Mouse (Mus musculus) spleen, postnatal 36 days (tissue): ENCODE results near the gene Mboat1.

Experiments used
- DNase-seq, 2 experiments: peaks; one replicate each; pipeline ENCODE4 v3.0.0; 2022; ENCODE audit warnings: low spot score in 2 of 2, mixed read lengths in 1 of 2

The Mboat1 gene

DNA sequence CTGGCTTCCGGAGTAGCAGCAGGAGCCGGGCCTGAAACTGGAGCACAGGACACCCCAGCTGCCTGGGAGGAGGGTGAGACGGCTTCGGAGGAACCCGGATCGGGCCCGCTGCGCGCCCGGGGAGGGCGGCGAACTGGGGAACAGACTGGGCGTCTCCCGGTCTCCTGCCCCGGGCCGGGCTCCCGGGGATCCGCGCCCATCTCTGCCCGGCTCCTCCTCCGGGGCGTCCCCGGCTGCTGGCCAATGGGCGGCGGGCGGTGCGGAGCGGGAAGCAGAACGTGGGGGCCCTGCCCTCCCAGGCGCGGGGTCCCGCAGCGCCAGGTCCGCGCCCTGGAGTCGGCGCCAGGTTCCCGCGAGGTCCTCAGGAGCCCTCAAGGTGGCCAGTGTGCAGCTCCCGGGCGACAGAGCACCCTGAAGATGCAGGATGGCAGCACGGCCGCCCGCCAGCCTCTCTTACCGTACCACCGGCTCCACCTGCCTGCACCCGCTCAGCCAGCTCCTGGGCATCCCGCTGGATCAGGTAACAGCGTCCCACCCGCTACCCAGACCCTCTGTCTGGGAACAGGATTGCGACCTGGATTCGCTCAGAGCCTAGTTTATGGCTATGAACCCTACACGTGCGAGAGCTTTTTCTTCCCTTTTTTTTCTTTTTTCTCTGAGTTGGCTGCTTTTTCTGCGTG is at the start of gene Mboat1:
Gene Mboat1 (plus strand): TSS at position 247 of the 680 bp plus-strand sequence.
- DNase-seq, result peak; percentile 40 to 45

DNA sequence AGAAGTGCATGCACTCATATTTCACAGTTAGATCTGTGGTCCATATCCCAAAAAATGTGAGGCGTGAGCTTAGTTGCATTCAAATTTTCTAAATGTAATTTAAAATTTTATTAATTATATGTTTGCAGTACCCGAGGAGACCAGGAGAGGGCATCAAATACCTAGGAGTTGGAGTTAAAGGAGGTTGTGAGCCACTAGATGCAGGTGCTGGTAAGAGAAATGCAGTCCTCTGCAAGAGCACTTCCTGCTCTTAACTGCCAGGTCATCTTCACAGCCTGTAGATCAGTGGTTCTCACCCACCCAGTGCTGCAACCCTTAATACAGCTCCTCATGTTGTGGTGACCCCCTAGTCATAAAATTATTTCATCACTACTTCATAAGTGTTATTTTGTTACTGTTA is 43.2 kb upstream of the Mboat1 start:
- no peak for DNase-seq

DNA sequence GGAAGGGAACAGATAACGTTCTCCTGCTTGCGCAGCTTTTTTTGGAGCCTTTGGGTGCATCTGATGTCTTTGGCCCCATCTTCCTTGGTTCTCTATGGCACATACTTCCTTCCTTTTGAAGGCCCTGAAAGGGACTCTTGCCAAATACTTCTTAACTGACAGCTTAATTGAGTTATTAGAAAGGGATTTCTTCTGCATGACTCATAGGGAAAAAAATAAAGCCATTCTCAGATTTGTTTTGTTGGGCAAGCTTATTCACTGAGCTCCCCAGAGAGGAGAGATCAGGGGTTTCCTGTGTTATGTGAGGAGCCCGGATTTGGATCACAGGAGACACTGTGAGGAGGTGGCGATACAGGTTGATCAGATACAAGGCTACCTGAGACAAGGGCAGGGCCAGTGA is 40.4 kb upstream of the Mboat1 start:
- no peak for DNase-seq

DNA sequence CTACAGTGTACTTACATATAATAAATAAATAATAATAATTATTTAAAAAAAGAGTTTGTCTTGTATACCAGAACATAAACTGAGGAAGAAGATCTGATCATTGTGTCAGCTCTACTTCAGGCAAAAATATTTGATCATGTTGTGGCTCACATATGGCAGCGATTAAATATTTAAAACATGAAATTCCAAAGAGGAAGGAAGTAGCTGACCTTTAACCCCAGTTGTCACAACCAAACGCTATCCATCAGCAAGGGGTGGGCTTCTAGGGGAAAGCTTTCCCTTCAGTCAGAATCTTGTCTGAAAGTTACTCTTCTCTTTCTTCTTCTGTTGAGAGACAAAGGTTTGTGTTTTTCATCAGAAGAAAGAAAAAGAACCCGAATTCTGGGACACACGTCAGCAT is 39.8 kb upstream of the Mboat1 start:
- DNase-seq, result no peak

DNA sequence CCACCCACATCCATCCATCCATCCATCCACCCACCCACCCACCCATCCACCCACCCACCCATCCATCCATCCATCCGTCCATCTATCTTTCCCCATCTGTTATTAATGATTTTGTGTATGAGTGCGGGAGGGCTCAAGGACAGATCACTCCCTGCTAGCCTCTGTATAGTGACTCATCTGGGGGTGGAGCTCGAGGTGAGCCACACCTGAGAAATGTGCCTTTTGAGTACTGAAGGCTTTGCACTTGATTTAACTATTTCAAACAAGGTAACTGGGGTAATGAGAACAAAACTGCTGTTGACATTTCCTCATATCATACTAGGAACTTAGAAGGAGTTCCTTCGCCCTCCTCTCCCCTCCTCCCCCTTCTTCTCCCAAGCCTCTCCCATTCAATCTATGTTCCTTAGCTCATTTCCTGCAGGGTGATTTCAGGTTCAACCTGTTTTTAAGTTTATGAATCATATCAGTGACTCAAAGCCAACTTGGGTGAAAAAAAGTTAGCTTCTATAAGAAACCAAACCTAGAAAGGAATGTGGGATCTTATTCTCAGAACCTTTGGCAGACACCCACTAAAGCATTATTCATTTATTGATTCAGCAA is 27.2 kb upstream of the Mboat1 start:
- no peak for DNase-seq

DNA sequence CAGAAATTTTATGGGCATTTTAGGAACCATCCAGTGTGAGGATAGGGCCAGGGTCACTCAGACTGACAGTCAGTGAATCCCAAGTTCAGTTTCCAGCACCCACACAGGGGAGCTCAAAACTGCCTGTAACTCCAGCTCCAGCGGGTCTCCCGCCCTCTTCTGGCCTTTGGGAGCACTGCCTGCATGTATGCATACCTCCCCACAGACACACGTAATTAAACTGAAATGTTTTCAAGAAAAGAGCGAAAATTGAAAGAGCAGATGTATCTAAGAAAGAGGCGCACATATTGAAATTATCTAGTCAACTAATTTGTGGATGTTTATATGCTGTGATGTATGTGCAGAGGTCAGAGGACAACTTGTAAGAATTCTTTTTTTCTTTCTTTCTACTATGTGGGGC is 20.5 kb upstream of the Mboat1 start:
- DNase-seq, result no peak

DNA sequence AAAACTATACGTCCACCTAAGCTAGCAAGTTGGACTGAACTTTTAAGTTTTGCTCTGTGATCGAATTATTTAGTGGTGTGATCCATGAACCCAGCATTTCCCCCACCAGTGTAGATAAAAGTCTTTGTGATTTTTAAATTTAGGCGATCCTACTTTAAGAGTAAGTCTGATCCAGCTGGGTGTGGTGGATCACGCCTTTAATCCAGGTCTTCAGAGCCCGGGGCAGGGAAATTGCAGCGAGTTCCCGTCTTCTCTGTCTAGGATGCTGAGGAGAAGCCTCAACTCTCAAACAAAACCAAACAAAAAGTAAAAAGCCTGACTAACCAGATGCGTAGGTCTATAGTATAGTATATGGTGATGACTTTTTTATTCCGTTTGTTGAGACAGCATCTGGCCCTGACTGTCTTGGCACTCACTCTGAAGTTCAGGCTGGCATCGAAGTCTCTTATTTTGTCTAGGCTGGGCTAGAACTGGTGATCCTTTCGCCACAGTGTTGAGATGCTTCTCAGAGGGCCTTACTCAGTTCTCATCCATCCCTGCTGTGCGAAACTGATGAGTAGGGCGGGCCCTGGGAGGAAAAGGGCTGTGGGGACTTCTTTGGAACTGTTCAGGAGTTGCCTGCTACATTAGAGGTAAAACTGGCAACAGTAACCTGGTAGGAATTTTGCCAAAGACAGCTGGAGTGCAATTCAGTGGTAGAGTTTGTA is 787 bp downstream of the Mboat1 start:
- DNase-seq, result no peak

DNA sequence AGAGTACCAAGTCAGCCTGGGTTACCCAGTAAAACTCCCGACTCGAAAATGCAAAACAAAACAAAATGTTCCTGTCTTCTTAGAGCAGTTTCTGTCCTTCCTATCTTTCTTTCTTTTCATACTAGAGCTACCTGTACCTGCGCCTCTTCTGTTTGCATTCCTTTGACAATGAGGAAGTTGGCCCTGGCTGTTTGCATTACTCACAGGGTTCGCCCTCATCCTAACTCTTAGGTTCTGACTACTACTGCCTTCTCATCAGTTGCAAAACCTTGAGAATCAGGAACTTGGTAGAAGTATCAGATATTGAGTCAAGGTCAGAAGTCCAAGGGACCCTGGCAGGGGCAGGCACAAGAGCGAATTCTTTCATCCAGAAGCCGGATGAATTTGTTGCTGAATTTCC is 1.7 kb downstream of the Mboat1 start:
- no peak for DNase-seq

DNA sequence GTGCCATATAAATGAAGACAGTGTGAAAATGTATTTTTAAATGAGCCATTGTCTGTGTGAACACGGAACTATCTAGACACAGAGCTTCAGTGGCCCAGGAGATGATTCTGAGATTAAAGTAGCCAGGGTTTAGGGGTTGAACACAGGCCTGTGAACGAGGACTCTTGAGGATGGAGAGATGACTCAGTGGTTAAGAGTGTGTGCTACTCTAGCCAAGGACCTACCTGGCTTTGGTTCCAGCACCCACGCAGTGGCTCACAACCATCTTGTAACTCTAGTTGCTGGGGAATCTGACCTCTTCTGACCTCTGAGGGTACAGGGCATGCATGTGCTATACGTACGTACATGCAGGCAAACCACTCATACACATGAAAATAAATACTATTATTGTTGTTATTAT is 3.9 kb downstream of the Mboat1 start:
- no peak for DNase-seq

DNA sequence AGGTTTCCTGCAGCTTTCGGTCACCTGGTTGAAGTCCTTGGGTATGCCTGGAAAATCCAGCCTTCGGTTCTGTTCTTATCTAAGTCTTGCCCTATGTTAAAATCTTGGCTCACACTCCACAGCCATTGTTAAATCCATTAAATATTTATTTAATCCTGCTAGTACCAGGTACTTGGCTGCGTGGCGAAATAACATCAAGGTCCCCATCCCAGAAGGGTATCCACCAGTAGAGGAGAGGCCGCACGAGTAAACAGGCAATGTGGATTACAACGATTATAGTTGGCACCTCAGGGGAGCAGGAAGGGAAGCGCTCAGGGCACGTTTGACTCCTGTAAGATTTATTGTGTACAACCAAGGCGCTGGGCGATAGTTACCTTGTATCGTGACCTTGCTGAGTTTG is 4.4 kb downstream of the Mboat1 start:
- no peak for DNase-seq

DNA sequence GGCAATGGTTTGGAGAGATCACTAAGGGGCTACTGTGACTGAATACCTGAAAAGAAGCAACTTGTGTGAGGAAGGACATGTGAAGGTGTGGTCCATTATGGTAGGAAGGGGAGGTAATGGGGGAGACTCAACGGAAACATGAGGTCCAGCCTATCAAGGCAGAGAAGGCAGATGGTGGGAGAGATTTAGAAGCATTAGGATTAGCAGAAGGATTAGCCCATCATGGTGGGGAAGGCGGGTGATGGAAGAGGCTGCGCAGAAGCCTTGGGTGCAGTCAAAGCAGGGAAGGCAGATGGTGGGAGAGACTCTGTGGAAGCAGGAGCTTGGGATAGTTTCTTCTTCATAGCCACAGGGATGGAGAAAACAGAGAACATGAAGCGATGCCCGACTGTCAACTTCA is 5.7 kb downstream of the Mboat1 start:
- no peak for DNase-seq

DNA sequence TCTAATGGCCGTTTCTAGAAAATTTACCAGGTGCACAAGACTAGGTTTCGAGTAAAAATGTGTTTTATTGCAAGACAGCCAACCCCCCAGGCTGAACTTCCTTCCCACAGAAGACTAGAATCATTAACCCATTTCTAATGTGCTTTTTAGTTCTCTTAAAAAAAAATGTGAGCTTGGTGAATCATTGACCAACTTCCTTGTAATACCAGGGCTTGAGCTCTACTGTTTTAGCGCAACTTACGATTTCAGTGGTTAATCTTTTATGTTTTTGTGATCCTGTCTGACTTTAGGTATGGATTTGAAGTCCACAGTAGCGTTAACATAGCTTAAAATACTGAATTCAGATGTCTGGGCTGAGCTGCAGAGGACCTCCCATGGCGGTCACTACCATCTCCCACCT is 10.2 kb downstream of the Mboat1 start:
- DNase-seq, result no peak

DNA sequence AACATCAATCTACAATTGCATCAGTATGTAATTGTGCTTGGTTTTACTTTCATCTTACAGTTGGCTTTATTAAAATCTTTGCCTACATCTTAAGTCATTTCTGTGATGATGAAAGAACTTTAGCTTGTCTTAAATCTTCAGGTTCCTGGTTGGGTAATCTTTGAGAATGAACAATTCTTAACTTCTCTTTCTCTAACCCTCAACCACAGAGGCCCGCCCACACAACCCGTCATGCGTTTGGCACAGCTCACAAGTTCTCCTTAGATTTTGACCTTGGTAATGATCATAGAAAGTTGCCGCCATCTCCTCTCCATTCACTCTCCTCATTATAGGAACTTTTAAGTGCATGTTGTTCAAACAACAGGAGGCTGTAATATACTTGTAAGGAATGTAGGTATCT is 18.0 kb downstream of the Mboat1 start:
- peak; percentile 13 to 18 for DNase-seq

DNA sequence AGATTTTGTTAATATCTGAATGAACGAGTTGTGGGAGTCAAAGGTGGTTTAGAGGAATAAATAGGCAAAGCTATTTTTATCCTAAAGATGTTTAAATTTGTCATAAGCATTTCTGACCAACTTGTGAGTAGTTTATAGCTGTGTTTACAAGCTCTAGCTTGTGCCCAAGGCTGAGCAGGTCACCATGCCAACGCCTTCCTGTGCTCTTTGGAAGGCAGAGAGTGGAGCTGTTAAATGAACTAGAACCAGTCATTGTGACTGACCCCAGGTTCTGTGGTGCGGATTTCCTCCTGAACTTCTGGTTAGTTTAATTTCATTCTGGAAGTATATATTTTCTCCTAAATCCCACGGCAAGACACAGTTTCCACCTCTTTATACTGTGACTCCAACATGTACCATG is 23.3 kb downstream of the Mboat1 start:
- DNase-seq, result no peak

DNA sequence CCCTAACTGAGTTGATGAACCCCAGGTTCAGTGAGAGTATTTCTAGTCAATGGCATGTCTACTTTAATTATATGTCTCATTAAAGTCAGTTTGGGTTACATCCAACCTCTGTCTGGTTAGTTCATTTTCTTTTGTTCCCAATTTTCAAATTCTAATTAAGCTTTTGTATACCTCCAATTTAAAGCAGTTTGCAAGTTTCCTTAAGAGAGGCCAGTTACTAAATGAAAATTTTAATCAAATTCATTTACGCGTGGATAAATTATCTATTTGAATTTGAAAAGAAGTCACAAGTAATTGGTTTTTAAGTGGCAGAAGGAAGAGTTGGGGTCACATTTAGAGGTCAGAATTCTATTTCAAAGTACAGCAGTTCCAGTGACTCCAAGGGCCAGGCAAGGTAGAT is 27.2 kb downstream of the Mboat1 start:
- no peak for DNase-seq

DNA sequence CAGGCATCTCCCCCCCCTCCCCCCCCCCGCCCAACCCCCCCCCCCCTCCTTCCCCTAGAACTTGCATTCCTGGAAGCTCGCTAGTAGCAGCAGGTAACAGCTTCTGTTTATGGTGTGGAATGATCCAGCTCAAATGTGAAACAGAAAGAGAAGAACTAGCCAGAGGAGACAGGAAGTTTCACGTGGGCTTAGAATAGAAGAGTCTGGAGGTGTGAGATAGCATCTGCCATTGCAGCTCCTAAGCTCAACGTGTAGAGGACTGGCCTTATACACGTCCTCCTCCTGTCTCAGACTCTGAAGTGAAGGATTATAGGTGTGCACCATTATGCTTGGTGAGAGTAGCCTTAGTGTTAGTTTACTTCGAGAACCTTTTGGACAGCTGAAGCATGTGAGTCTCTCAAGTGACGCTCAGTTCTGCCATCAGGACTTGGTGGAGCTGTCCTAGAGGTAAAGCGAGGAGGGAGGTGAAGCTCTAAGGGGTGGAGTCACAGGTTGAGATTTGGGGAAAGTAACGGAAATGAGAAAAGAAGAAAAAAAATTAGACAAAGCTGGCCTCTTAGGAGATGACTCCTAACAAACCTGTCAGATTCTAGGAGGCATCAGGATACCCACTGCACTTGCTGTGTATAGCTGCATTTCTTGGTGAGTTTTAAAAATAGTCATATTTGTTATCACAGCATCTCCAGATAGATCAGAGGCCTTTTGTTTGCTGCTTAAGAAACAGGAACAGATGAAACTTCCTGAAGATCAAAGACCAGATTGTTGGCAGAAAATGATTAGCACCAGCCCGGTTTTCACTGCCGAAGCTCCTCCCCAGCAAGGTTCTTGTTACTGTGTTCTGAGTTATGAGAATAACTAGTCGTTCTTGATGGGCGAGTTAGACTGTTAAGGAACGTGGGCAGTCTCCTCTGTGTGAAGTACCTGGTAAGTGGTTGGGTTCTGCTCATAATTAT is 30.1 kb downstream of the Mboat1 start:
- peak; percentile 4 for DNase-seq

DNA sequence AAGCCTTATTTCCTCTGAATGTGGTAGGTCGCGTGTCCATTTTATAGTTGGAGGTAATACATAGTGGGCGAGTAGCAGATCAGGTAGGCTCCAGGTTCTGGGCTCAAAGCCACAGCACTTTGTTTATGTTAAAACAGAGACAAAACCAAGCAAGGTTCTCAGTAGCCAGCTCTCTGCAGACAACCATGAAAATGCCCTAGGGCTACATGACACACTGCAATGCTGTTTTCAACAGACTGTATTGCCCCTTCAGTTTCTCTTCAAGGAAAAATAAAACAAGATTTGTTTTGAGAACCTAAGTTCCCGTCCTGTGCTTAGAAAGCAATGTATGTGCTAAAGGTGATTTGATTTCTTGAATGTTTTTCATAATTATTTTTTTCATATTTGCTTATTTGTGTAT is 31.2 kb downstream of the Mboat1 start:
- no peak for DNase-seq

DNA sequence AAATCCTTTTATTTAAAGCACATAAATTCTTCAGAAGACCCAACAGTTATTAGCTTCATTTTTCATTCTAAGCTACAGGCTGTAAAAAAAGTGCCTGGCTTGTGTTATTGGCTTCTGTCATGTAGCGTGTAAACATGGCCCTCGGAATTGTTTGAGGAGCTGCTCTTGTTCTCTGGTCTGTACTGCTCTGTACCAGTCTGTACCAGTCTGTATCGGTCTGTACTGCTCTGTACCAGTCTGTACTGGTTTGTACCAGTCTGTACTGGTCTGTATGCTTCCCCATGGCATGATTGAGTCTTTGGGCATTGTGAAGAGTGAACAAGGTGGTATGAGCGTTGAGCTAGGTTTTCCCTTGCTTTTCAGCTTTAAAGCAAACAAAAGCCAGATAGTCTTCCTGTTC is 32.5 kb downstream of the Mboat1 start:
- DNase-seq, result no peak

DNA sequence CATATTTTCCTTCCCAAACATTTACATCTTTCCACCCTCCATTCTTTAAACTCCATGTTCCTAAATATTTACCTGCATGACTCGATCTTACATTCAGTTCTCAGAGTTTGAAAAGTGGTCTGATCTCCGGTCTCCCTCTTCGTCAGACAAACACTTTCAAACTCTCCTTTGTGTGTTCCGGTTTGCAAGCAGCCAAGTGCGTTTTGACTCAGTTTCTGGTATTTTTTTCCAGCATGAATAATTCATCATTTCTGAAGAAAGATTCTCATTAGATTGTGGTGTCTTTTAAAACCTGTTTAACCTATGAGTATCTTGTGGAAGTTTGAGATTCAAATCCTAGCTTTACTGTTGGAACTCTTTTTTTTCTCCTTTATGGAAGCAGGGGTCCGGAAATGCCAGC is 33.8 kb downstream of the Mboat1 start:
- no peak for DNase-seq

DNA sequence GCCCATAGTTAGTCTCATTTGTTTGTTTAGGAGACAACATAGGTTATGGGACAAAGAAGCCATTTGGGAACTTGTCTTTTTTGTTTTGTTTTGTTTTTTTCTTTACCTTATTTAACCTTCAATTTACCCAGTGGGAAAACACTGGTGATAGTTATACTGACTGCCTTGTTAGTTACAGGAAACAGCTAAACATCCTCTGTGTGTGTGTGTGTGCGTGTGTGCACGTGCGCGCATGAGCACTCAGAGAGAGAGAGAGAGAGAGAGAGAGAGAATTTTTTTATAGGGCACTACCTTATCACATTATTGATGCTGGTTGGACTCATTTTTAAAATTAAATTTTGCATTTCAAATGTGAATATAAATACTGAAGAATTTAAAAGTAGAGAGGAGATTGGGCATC is 38.3 kb downstream of the Mboat1 start:
- DNase-seq, result no peak

DNA sequence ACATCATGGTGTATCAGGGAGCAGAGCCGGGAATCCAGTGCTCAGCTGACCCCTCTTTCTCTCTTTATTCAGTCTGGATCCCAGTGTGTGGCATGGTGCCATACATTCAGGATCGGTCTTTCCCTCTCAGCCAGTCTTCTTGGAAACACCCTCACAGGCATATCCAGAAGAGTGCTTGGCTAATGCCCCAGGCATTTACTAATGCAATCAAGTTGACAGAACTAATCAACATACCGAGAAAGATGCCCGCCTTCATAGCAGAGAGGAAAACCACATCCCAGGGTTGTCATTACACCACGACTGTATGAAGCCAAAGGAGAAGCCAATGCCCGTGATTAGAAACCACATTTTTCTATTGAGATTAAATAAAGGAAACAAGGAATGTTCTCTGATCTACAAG is 41.1 kb downstream of the Mboat1 start:
- no peak for DNase-seq

DNA sequence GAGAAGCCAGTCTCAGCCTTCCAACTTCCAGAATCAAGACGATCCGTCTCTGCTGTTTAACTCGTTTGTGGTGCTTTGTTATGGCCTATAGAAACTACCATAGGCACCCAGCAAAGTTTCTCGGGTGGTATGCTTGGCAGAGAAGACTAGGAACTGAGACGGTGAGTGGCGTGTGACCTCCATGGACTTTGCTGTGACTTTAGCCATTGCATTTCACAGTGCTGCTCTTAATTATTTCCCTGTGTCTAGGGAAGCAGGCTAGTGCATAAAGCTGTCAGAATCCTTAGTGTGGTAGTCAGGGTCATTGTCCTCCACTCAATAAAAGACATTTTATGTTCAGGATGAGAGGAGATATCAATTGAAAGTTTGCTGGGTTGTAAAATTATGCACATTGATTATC is 49.3 kb downstream of the Mboat1 start:
- DNase-seq, result no peak
